Mouse (Mus musculus): ENCODE results near the gene Hykk.

Hykk gene

GRCm38 (mm10) chr9:54981291-54982191 lies 64.5 kb downstream of the Hykk start:
- peak; percentile 54 for DNase-seq

- no peak for DNase-seq
Observed at GRCm38 (mm10) chr9:54982401-54982800, 65.3 kb downstream of the Hykk start.

- DNase-seq: no peak
Observed at GRCm38 (mm10) chr9:54990362-54990761, 73.3 kb downstream of the Hykk start.

- DNase-seq: no peak
Observed at GRCm38 (mm10) chr9:54994381-54994780, 77.3 kb downstream of the Hykk start.

GRCm38 (mm10) chr9:54995645-54996044 lies 78.6 kb downstream of the Hykk start:
- DNase-seq: no peak
